Mouse (Mus musculus): ENCODE results near the gene Gm49361.
A peak's percentile ranks its signal among the peaks of the same experiment; 100 is the strongest.

Gm49361 gene

DNA sequence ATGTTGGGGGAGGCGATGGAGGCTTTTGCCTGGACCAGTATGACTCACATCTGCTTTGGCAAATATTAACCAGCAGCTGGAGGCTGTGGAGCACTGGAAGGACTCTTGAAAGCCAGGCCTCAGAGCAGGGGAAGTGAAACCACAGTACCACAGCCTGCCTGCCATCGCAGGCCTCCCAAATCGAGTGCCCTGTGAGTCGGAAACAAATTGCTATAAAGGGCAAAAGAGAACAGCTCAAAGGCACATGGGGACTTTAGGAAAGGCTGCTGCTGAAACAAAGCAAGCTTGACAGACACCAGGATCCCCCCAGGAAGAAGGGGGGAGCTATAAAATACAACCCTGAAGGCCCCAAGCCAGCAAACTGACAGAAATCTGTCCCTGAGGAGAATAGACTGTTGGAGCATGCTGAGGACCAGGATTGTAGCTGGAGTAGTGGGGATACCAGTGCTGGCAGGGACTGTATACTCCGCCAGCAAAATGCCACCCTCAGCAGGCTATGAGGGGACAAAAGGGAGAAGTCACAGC, 15.9 kb downstream of the Gm49361 start:
- no peak for DNase-seq (ENCODE audit: low spot score)

DNA sequence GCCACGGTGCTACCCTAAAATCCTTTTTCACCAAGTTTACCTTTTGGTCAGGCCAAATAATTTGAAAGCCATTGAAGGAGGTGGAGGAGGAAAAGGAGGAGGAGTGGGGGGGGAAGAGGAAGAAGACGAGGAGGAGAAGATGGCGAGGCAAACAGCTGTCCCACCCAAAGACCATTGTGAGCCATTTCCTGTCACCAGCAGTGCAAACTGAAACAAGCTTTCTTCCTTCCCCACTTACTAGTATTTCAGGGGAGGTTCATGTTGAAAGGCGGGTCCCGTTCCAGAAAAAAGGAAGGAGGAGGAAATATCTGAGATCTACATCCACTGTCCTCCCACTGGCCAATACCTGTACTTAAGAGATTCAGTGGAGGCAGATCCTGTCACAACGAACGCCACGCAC, 16.5 kb downstream of the Gm49361 start:
- no peak for DNase-seq (ENCODE audit: low spot score)

DNA sequence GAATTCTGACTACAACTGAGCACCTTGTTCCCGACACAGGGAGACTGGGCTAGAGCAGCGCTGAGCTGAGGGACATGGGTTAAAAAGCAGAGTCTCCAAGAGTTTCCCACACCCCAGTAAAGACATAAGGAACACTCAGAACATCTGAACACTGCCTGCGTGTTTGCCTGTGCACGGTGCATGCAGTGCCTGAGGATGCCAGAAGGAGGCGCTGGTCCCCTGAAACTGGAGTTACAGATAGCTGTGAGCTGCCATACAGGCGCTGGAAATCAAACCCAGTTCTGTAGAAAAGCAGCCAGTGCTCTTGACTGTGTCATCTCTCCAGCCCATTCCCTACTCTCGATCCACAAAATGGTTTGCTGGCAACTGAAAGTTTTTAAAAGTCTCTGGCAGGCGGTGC, 19.7 kb downstream of the Gm49361 start:
- DNase-seq (ENCODE audit: low spot score): no peak

DNA sequence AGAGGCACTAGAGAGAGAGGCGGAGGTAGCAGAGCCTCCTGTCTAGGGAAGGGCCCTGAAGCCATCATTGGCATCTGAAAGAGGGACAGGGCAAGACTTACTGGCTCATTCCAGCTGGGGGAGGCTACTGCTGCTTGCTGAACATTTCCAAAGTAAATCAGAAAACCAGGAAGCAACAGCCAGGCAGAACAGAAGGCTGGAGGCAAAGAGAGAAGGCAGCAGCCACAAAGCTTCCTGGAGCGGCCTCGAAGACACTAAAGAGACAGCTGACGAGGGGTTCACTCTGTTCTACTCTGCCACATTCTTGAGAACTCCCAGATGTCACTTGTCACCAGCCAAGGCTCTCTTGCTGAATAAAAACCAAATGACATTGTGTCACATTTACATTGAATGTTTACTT, 21.4 kb downstream of the Gm49361 start:
- DNase-seq (ENCODE audit: low spot score): no peak

DNA sequence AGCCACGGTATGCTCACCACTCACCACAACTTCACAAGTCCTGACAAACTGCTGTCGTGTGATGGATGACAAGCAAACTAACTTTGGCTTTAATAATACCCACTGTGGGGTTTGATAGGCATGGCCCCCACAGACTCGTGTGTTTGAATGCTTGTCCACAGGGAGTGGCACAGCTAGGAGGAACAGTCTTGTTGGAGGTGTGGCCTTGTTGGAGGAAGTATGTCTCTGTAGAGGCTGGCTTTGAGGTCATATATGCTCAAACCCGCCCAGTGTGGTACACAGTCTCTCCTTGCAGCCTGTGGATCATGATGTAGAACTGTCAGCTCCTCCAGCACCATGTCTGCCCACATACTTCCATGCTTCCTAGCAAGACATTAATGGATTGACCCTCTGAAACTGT, 27.7 kb downstream of the Gm49361 start:
- no peak for DNase-seq (ENCODE audit: low spot score)

DNA sequence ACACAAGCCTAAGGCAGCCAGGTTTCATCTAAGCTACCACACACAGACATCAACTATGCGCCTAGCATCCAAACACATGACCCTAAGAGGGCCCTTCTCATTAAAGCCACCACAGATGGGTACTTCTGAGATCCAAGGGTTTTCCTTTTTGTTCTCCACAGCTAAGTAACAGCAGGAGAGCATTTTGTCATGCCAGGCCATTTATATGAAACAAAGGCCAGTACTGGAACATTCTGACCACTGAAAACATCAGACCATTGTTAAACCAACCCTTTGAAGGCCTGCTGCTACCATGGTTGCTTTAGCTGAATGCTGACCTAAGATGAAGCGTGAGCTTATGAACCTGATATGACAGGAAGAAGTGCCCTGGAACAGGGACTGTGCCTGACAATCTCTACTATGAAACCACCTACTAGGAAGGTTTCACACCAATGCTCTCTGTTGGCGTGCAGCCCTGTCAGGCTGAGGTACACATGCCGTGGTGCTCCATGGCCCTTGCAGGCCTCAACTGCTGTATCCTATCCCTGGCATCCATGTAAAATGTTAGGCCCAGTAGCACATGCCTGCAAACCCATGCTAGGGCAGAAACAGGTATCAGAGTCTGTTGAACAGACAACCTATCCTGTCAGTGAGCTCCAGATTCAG, 29.2 kb downstream of the Gm49361 start:
- no peak for DNase-seq (ENCODE audit: low spot score)

DNA sequence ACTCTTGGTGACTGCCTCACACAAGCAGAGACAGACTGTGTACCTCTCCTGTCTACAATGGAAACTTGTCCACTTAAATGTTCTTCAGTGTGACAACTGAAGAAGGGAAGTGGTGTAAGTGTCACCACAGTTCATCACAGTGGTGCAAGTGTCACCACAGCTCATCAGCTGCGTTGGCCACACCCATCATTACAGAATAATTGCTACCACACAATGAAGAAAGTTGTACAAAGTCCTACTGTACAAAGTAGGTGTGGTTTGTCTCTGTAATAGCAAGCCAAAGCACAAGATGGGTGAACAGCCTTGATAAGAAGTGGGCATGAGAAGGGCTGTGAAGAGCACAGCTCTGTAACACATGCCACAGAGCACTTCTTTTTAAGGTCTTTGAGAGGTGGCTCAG, 33.0 kb downstream of the Gm49361 start:
- no peak for DNase-seq (ENCODE audit: low spot score)

DNA sequence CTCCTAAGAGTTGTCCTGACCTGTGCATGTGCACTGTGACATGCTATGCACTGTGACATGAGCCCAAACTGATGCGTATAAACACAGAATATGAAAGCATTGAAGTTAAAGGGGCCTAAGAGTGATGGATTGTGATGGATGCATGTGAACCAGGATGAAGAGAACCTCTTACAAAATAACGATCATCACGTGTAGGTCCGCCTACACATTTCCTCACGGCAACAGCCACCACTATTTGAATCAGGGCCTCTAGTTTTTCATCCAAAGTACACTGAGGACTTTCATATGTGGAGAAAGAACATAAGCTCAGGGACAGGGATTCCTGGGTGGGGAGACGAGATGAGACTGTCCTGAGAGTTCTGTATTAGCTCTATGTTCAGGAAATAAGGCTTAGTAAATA, 34.8 kb downstream of the Gm49361 start:
- DNase-seq (ENCODE audit: low spot score): no peak

DNA sequence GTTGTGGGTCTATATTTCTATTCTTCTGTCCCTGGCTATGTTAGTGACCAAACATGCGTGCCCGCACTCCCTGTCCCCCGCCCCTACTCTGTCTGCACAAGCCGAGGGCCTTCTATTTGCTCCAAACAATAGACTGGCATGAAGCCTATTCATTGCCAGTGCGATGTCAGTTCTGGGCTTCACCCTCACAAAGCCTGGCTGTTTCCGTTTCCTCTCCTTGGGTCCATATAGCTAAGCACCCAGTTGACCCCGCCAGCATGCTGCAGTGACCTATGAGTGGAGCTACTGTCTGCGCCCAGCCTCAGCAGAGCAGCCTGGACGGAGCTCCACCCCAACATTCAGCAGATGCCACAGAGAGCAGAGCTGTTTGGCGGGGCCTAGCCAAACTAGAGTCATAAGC, 36.7 kb downstream of the Gm49361 start:
- no peak for DNase-seq (ENCODE audit: low spot score)

DNA sequence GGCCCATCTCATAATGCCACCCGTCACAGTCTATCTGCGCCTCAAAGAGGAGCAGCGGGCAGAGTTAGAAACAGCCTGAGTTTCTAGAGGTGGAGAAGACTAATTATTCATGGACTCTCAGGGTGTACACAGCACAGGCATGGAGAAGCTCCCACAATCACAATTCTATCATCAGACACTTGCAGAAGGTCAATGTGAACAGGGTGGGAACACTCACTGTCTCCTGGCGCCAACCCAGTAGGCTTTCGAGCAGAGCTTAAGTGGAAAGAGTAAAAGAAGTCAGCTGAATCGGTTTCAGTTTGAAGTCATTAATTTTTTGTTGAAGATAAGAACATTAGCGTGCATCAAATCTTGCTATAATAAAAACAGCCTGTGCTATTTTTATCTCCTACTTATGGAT, 37.3 kb downstream of the Gm49361 start:
- peak; percentile 65 for DNase-seq (ENCODE audit: low spot score)

DNA sequence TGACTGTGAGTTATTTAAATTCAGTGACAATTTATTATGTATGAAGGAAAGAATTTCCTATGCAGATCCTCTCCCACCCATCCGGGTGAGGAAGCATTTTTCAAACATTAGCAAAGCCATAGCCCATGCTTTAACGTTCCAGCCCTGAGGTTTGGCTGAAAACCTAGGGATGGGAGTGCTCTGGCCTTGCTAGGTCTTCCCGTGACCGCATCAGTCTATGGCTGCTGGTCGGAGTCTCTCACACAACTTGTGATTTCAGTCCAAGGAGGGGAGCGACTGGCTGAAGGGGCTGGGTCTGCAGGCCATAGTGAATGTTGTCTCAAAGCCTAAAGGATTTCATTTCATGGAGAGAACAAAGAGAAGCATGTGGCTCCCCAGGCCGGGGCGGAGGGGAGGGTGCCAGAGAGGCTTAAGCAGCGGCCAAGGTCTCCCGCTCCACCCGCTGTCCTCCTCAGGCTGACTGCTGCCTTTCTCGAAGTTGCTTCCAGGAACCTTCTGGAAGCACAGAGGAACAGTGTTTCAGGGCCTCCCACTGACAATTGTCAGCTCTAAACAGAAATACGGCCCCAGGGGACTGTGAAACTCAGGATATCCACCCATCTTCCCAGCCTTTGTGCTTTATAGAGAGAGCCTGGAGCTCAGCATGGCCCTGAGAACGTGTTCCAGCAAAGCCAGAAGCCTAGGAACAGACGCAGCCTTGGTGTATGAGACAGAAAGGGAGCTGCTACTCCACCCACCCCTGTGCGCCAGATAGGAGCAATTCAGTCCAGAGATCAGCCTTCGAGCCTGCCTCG, 38.6 kb downstream of the Gm49361 start:
- peak; percentile 66 for DNase-seq (ENCODE audit: low spot score)

DNA sequence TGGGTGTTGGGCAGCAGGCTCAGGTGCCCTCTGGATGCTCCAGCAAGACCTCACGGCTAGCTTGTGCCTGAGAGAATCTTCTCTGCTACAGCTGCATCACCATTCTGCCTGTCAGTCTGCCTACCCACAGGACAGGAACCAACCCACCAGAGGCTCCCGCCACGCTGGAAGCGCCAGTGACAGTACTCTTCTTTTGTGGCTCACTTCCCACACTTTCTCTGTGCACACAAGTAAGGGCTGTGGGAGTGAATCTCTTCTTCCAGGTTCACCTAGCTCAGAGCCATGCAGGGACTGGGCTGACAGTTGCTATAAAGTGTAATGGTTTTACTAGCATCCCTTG, 39.2 kb downstream of the Gm49361 start:
- no peak for DNase-seq (ENCODE audit: low spot score)

DNA sequence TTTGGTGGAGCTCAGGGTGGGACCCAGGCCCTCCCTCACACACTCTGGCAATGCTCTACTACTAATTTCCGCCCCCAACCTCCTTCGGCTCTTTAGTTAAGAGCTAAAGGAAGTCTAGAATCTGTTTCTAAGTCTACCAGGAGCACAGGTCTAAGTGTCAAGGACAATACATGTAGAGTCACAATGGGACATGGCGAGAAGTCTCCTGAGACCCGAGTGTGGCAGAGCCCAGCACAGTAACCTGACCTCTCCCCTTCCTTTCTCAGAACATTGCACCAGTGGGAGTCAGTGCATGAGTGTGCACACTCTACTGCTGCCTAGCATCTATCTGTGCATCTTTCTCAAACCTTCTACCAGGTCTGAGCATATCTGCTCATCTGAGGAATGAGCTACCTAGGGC, 40.1 kb downstream of the Gm49361 start:
- no peak for DNase-seq (ENCODE audit: low spot score)

DNA sequence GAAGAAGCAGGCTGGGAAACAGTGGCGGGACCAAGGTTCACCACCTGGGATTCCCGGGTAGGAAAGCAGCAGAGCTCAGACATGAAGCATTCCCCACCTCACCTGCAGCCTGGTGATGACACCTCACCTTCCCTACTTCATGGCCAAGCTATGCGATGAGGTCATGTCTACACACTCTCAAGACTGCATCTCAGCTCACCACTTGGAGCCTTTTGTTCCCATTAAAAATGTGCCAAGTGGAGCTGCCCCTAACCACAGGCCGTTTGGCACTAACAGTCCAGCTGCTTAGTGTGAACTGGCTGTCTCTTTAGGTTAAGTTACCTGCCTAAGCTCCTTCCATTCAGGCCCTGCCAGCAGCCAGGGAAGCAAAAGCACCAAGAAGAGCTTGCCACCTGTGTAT, 40.8 kb downstream of the Gm49361 start:
- no peak for DNase-seq (ENCODE audit: low spot score)

DNA sequence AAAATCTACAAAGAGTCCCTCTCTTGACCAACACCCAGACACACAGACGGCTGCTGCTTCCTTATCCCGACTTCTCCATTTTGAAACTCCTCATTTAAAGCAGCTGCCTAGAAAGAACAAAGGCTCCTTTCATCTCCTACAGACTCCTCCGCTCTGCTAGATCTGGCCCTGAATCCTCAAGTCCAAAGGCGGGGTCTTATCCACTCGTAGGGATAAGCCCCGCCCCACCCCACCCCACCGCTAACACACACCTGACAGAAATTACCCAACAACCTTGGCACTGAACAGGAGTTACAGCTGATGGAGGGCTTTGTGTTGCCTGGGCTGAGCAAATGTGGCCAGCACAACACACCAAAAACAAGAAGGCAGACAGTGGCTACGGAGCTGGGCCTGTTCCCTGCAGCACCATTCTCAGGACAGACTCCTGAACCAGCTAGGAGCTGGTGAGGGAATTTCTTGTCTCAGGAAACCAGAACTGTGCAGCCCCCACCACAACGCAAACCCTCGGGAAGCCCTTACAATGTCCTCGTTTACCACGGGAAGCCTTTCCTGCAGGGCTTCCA, 43.9 kb downstream of the Gm49361 start:
- DNase-seq (ENCODE audit: low spot score): no peak

DNA sequence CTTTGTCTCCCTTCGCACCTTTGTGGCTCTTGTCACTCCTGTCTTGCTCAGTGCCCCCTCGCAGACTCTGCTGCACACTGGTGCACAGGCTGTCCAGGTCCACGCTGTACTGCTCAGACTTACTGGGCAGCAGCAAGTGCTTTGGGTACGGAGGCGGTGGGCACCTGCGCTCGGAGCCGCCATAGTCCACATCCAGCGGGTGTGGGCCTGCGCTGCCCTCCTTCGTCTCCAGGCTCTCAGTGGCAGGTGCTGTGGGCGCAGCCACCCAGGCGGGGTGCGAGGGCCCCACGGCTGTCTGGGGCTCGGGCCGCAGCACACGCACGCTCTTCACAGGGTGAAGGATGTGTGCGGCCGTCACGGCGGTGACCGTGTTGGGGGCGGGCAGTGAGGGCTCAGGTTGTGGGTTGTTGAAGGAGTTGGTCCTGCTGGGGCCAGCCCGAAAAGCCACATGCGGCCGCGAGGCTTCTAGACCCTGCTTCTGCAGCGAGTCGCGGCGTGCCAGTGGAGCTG, 46.4 kb downstream of the Gm49361 start:
- no peak for DNase-seq (ENCODE audit: low spot score)

DNA sequence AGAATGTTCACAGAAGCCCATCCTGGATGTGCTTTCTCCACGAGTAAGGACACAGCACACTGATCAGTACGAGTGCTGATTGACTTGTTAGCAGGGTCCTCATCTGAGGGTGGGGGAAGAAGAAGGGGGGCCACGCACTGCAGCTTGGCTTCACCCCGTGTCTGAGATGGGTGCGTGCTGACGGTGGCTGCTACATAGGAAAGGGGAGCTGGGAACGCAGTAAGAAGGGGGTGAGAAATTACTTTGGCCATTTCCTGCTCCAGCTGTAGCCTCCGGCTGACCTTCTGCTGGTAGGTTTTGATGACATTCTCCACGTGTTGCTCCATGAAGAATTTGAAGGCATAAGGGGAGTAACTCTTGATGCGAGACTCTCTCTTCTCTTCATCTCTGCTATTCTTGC, 46.9 kb downstream of the Gm49361 start:
- no peak for DNase-seq (ENCODE audit: low spot score)

DNA sequence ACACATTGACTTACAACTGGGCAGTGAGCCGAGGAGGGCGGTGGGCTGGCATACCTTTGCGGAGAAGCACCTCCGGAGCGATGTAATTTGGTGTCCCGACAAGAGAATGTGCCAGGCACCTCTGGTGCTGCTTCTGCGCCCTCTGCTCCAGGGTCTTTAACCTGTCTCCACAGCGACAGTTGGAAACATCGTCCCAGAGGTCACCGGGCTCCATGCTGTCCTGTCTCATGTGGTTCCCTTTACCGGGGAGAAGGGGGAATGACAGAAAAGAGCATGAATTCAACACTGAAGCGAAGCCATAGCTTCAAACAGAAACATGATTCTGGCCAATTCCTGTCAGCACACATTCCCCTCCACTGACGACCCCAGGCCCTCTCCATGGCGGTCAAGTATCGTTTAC, 49.8 kb downstream of the Gm49361 start:
- DNase-seq (ENCODE audit: low spot score): peak; percentile 40

DNA sequence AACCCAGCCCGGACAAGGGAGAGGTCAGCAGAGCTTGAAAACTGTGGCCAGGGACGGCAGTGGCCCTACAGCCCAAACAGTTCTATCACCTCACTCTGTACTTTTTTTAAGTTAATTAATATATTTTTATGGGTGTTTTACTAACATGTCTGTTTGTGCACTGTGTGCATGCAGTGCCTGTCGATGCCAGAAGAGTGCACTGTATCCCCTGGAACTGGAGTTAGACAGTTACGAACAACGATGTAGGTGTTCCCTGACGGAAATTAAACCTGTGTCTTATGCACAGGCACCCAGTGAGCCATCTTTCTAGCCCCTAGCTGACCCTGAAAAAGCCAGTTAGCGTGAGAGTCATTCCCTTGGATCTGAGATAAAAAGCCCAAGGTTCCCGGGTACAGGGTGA, 50.4 kb downstream of the Gm49361 start:
- DNase-seq (ENCODE audit: low spot score): peak; percentile 42

DNA sequence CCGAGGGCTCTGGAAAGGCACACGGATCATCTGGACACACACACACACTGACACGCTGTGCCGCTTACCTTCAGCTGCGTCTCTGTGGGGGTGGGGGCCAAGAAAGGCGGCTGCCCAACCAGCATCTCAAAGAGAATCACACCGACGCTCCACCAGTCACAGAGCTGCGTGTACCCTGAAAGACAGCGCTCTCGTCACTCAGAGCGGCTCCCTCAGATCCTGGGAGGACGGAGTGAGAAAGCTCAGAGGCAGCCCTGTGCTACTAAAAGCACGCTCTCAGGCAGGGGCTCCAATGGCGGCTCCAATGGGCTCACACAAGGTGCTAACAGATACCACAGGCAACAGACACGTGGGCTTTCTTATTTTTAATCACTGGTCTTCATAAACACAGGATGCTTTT, 51.7 kb downstream of the Gm49361 start:
- DNase-seq (ENCODE audit: low spot score): peak; percentile 22

DNA sequence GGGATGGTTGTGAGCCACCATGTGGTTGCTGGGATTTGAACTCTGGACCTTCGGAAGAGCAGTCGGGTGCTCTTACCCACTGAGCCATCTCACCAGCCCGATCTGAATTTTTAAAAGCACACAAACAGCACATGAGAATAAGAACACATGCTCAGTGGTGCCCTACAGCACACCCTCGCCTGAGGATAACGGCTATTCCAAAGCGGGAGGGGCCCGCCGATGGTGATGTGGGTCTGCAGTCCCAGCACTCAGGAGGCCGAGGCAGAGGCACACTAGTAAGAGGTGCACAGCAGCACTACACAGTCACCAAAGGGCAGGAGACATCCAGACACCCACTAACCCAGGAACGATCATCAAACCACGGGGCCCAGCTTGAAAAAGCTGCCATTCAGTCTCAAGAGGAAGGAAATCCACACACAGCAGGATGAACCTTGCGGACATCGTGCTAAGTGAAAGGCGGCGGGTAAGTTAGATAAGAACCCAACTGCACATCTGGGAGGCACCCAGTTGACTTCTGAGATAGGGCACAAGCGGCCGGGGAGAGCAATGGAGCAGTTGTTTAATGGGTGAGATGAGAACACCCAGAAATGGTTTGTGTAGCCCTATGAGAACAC, 53.3 kb downstream of the Gm49361 start:
- DNase-seq (ENCODE audit: low spot score): no peak

DNA sequence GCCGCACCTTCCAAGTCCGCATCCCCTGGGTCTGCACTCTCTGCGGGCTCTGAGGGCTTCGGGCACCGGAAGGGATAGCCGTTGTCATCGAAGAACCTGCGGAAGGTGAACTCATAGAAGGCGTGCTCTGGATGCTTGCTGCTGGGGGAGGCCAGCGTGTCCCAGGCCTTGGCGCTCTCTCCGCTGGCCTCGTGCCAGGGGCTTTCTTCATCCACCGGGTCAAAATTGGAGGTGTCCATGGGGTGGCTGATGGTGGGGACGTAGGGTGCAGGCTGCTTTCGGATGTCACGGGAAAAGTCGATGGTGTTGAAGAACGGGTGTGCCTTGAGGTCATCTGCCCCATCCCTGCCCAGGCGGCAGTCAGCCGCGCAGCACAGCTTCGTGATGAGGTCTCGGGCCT, 54.6 kb downstream of the Gm49361 start:
- DNase-seq (ENCODE audit: low spot score): peak; percentile 62

DNA sequence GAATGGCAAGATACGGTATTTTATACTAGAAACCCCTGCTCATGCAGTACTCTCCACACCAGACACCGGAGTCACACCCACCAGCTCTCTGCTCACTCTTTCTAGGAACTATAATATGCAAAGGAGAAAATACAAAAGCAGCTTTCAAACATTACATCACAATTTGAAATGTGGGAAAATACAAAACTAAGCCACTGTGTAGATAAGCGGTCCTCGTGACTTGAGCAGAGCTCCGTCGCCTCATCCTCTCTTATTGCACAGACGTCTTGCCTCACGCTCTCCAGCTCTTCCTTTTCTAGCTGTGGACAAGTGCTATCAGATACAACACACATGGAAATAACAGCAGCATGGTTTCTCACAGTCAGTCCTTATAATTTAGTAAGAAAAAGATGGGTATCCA, 55.2 kb downstream of the Gm49361 start:
- peak; percentile 22 for DNase-seq (ENCODE audit: low spot score)
